Mouse (Mus musculus): ENCODE measurements around the gene Wdr73.
A peak's percentile ranks its signal among the peaks of the same experiment; 100 is the strongest.

Gene Wdr73

DNA sequence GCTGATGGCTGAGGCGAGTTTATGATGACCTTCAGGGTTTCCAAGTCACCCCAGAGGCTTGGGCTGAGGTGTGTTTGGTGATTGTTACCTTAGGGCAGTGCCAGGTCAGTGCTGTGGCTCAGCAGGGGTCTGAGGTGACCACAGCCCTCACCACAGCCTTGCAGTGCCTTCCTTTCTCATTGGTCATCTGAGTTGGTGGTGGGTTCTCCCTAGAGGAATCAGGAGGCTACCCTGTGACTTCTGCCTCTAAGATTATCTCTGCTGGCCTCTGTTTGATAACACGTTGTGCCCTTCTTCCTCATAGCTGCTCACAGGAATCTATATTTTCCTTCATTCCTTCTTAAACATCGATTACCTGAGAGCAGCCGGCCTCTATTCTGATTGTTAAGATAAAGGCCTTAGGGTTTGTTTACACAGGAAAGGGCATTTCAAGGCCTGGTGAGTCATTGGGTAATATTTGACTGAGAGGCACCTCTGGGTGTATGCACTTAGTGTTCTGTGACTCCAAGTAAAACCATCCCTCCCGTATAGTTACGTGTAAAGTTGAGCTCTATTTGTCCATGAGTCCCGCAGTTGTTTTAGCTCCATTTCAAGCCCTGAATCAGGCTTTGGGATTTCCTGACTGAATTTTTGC, 34.4 kb downstream of the Wdr73 start:
- peak; percentile 59; the same call in 1 of the 2 replicates for TF ChIP-seq GATA4 (IDR thresholded peaks at IDR 0.05; ENCODE audit: insufficient replicate concordance, low read length)

DNA sequence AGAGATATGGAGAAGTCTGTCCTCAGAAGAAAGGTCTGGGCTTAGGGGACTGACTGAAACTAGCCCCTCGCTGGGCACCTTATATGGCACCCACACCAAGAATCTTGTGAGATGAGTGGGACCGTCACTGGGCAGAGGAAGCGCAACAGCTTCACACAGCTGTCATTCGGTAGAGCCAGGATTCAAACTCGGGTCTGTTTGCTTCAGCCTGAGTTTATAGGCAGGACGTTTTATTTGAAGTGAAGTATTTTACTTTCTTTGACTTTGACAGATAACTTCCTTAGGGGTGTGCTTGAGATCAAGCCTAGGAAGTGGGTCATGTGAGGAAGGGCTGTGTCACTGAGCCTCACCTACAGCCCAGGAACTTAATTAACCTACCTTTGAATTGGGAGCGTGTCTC, 35.5 kb downstream of the Wdr73 start:
- TF ChIP-seq GATA4 (IDR thresholded peaks at IDR 0.05; ENCODE audit: insufficient replicate concordance, low read length), result no peak

DNA sequence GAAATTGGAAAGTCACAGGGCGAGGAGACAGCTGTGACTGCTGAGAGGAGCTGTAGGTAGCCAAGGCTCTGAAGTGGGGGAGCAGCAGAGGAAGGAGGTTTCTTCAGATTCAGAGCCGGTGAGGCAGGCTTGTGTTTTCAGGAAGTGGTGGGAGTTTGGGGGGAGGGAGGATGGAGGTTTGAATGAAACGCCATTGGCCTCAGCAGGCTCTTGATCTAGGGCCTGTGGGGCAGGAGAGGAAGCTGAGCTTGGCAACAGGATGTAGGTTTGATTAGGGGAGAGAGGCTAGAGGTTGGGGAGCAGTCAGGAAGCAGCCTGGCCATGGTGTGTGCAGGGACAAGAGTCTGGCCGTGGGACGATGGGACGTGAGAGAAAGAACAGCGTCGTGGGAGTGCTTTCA, 36.2 kb downstream of the Wdr73 start:
- peak; percentile 59; the same call in 1 of the 2 replicates for TF ChIP-seq GATA4 (IDR thresholded peaks at IDR 0.05; ENCODE audit: insufficient replicate concordance, low read length)

DNA sequence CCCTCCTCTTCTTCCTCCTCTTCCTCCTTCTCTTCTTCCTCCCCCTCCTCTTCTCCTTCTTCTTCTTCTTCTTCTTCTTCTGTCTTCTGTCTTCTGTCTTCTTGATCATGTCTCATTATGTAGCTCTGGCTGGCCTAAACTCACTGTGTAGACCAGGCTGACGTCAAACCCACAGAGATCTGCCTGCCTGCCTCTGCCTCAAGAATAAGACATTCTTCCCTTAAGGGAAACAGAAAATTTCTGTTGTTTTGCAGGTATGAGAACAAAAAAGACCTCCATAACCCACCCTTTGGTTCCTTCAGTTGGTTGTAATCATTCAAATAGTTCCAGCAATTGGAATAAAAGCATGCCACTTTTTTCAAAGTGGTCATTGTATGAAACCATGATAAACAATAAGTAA, 36.9 kb downstream of the Wdr73 start:
- no peak for TF ChIP-seq GATA4 (IDR thresholded peaks at IDR 0.05; ENCODE audit: insufficient replicate concordance, low read length)

DNA sequence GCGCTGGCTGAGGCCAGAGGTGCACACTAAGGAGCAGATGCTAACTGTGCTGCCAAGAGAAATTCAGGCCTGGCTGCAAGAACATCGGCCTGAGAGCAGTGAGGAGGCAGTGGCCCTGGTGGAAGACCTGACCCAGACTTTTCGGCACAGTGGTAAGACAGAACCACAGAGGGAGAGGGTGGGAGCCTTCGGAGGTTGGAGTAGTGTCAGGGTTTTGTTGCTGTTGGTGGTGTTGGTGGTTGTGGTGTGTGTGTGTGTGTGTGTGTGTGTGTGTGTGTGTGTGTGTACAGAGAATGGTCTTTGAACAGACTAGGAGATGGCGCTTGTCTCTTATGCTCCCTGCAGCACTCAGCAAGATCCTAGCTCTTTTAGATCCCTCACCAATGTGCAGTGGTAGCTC, 37.5 kb downstream of the Wdr73 start:
- TF ChIP-seq GATA4 (IDR thresholded peaks at IDR 0.05; ENCODE audit: insufficient replicate concordance, low read length), result no peak

DNA sequence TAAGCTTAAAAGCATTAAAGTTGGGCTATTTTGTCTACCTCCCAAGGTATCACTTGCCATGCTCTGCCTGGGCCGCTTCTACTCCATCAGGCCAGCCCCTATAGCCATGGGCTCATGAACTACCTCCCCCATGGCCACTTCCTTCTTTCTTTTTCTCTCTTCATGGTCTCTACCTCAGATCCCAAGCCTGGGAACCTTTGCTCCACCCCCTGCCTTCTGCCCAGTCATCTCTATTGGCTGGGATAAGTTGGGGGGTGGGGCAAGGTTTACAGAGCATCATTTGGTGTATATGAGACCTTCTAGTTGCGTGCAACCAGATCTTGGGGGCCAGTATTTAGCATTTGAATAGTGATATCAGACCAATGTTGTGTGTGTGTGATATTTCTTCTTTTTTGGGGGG, 38.6 kb downstream of the Wdr73 start:
- no peak for TF ChIP-seq GATA4 (IDR thresholded peaks at IDR 0.05; ENCODE audit: insufficient replicate concordance, low read length)

DNA sequence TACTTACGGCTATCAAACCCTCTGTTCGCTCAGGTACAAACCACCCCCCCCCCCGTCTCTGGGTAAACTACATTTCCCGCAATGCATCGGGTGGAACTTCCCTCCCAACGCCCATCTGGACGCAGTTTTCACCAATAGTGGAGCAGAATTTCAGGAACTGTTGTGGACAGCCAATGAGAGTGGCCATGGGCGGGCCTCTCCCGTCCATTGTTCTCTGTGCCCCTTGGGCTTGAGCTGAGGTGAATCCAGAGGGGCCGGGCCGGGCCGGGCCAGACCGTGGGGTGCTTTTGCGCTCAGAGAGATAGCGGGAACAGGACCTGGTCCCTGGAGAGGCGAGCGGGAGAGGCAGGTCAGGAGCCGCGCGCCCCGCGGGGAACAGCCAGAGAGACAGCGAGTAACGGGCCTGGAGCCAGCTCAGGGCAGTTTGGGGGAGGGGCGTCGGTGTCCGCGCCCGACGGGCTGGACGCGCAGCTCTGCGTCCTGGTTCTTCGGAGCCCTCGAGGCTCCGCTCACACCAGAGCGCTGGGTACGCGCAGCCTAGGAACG, 40.3 kb downstream of the Wdr73 start, which contains the start of gene Zscan2:
Gene Zscan2 (plus strand): TSS at position 192 of the 546 bp plus-strand sequence.
- peak; percentile 17; the same call in 1 of the 2 replicates for TF ChIP-seq GATA4 (IDR thresholded peaks at IDR 0.05; ENCODE audit: insufficient replicate concordance, low read length)

DNA sequence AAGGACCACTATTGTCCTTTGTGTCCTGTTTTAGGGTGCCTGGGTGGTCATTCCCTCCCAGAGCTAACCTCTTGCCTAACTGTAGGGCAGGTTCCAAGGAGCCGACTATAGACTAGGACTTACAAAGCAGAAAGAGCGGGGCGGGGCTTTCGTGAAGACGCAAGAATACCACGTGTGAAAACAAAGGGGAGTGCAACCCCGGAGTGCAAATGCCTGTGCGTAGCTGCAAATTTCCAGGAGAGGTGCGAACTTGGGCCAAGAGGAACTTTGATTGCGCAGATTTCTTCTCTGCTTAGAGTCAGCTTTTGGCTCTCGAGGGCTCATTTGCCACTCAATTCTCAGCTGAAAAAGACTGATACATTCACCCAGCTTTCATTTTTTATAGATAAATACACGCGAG, 40.8 kb downstream of the Wdr73 start:
- TF ChIP-seq GATA4 (IDR thresholded peaks at IDR 0.05; ENCODE audit: insufficient replicate concordance, low read length), result no peak

DNA sequence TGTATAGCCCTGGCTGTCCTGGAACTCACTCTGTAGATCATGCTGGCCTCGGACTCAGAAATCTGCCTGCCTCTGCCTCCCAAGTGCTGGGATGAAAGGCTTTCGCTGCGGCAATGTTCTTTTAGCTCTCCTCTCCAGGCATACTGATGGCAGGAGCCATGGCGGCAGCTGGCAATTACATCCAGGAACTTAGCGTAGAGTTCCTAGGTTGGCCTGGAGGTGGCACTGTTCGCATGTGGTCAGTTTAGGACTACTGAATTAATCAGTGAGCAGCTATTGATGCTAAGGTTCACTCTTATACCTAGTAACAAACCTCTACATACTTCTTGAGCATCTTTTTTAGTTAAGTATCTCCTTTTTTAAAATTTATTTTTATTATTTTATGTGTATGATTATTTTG, 43.9 kb downstream of the Wdr73 start:
- TF ChIP-seq GATA4 (IDR thresholded peaks at IDR 0.05; ENCODE audit: insufficient replicate concordance, low read length), result no peak

DNA sequence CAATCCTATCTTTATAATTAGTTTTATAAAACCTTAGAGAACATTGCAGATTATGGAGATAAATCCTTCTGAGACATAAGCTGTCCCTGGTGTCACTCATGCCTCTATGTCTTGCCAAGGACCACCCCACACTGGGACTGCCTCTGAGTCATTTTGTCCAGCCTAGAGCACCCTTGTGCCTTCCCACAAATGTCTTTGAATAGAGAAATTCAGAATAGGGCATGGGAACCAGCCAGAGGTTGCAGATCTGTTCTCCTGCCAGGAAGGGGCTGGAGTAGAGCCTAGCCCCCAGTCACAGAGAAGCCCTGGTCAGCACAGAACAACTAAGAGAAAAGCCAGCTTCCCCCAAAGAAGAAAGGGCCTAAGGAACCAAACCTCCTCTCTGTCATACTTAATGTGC, 45.8 kb downstream of the Wdr73 start:
- no peak for TF ChIP-seq GATA4 (IDR thresholded peaks at IDR 0.05; ENCODE audit: insufficient replicate concordance, low read length)

DNA sequence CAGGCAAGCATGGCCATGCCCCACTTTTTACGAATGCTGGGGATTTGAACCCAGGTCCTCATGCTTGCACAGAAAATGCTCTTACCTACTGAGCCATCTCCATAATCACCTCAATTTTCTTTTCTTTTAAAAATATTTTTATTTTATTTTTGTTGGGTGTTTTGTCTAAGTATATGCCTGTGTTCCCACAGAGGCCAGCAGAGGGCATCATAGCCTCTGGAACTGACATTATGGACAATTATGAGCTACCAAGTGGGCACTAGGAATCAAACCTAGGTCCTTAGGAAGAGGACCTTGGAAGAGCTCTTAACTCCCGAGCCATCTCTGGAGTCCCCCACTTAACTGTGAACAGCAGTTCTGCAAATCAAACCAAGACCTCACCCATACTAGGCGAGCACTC, 47.9 kb downstream of the Wdr73 start:
- no peak for TF ChIP-seq GATA4 (IDR thresholded peaks at IDR 0.05; ENCODE audit: insufficient replicate concordance, low read length)

DNA sequence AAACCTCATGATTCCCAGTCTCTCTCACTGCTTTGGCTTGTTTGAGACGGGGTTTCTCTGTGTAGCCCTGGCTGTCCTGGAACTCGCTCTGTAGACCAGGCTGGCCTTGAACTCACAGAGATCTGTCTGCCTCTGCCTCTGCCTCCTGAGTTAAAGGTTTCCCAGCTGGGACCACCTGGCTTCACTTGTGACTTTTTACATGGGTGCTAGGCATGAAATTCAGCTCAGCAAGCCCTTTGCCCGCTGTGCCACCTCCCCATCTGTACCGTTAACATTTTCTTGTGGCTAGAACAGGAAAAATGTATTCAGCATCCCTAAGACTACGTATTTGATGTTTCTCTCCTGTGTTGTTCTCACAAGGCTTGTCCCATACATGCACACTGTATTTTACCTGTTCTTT, 50.5 kb downstream of the Wdr73 start:
- TF ChIP-seq GATA4 (IDR thresholded peaks at IDR 0.05; ENCODE audit: insufficient replicate concordance, low read length), result no peak

DNA sequence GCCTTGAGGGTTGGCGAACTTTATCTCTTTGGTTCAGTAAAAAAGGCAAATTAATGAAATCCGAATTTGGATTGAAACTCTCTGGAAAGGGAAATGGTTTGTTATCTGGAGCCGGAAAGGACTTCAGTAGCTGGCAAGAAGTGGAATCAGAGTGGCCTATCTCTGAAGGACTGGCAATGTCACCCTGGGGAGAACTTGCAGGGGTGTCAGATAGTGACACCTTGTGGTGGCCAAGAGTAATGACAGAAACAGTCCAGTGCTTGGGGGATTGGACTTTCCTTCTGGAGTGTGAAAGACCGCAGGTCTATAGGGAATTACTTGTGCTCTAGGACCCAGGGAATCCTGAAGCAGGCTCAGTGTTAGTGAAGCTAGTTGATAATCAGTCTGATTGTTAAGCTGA, 51.4 kb downstream of the Wdr73 start:
- TF ChIP-seq GATA4 (IDR thresholded peaks at IDR 0.05; ENCODE audit: insufficient replicate concordance, low read length), result peak; percentile 77; the same call in 1 of the 2 replicates

DNA sequence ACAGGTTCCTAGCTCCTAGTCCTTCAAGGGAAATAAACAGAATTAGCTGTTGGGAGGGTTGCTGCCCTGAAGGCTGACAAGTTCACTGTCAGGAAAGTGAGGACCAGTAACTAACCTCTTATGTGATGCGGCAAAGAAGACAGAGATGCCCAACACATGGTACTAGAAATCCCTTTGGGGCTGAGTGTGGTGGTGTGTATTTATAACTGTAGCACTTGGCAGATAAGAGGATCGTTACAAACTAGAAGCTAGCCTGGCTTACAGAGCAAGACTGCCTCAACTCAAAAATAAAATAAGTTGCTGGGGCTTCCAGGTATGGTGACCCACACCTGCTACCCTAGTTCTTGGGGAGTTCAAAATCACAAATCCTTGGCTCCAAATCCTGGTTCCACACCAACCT, 51.8 kb downstream of the Wdr73 start:
- TF ChIP-seq GATA4 (IDR thresholded peaks at IDR 0.05; ENCODE audit: insufficient replicate concordance, low read length), result no peak

DNA sequence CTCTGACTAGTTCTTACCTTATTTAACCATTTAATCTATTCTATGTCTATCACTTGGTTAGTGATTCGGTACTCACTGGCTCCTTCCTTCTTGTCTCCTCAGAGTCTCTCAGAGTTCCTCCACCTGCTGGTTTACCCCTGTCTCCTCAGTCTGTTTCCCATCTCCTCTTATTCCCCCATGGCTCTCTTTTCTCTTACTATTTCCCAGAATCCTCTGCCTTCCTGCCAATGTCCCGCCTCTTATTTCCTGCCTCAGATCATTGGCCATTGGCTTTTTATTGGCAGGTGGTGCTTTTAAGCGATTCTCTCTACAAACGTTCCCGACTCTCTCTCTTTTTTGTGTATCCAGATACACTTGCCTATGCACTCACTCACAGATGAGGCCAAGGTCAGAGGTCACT, 54.4 kb downstream of the Wdr73 start:
- no peak for TF ChIP-seq GATA4 (IDR thresholded peaks at IDR 0.05; ENCODE audit: insufficient replicate concordance, low read length)

DNA sequence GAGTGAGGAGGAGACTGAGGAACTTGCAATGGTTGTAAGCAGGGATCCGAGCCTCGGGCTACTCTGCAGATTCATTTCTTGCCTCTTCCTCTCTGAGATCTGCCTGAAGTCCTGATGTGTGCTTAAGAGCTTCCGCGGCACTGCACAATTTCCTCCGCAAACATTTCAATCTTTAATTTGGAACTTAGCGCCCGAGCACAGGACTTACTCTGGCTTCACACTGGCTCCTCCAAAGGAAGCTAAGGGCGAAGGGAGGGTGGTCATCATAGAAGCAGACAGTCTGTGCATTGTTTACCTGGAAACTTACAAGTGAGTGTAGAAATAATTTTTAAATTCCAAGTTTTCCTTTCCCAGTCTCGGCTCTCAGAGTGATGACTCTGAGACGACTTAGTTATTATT, 54.8 kb downstream of the Wdr73 start:
- no peak for TF ChIP-seq GATA4 (IDR thresholded peaks at IDR 0.05; ENCODE audit: insufficient replicate concordance, low read length)
